Mouse (Mus musculus): ENCODE data around the gene Lax1. TPM values are rescaled to one million over a fixed set of nuclear protein-coding genes. Genes with fewer than 3 reads are reported as not detected.
"Not testable (repeated sequence)": the region's sequence is repeated elsewhere in the genome, so short reads cannot be mapped to it uniquely, and the experiment has no call there.

Gene Lax1
- total RNA-seq (2021), result under 1 TPM in 1 of 2 experiments, not detected in 1; 0.16 TPM

DNA sequence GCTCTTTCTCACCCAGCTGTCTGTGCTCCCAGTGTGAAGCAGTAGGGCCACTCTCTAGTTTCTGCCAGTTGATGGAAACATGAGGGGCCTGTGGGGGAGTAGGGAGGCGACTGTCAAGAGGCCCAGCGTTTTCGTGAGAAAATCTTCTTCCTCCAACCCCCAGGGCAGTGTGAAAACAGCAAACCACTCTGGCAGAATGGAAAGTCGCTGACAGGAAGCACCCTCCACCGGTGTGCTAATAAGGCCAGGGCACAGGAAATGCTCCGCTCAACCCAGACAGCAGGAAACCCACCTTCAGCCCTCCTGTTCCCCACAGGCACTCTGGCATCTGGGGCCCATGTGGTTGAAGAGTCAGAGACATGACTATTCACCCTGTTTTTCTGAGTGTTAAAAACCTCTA, at the start of gene Lax1:
Lax1 (minus strand) TSS at position 212 of the 400 bp plus-strand sequence.
- DNase-seq (ENCODE audit: extremely low spot score in 1 of 2, low spot score in 1 of 2), result no peak

GRCm38 (mm10) chr1:133736664-133737063, 46.8 kb upstream of the Lax1 start:
- no peak for DNase-seq (ENCODE audit: extremely low spot score in 1 of 2, low spot score in 1 of 2)

DNA sequence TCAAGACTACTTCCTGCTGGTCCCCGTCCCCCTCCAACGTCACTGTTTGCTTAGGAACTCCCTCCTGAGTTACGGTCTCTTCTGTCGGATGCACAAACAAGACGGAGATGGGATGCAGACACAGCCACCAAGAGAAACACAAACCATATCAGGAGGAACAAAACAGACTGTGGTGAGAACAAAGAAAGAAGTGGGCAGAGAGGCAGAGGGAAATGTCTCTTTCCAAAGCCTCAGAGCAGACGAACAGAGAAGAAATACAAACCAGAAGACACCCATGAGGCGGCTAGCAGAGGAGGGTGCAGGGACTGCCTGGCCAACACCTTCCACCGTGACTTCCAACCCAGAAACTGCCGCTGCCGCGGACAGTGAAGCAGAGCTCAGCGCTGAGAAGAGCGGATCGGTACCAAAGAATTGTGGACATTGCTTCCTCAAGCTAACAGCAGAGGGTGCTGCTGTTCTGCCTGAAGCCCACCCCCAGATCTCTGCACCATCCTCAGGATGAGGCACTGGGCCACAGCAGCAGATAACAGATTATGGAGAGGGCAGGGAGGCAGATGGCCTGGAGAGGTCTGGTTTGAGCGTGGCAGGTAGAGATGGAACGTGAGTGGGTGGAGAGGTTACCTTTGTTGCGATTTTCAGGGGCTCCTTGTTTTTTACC, 46.2 kb upstream of the Lax1 start:
- DNase-seq (ENCODE audit: extremely low spot score in 1 of 2, low spot score in 1 of 2), result peak; percentile 56 to 69

- no peak for DNase-seq (ENCODE audit: extremely low spot score in 1 of 2, low spot score in 1 of 2)
Measured at GRCm38 (mm10) chr1:133732814-133733213, 42.9 kb upstream of the Lax1 start.

GRCm38 (mm10) chr1:133728339-133728738, 38.4 kb upstream of the Lax1 start:
- no peak for DNase-seq (ENCODE audit: extremely low spot score in 1 of 2, low spot score in 1 of 2)

DNA sequence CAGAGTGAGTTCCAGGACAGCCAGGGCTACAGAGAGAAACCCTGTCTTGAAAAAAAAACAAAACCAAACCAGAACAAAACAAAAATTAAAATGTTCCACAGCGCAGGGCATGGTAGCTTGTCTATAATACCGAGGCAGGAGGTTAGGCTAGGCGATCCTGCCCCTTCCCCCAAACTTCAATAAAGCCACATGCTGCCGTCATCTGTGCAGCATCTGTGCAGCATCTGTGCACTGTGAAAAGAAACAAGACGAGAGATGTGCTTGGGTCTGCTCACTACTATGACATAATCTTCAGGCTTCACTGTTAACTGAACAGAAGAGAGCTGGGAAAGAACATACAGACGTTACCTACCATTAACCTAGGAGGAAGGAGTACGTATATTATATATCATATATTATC, 30.4 kb upstream of the Lax1 start:
- DNase-seq (ENCODE audit: extremely low spot score in 1 of 2, low spot score in 1 of 2), result no peak

DNA sequence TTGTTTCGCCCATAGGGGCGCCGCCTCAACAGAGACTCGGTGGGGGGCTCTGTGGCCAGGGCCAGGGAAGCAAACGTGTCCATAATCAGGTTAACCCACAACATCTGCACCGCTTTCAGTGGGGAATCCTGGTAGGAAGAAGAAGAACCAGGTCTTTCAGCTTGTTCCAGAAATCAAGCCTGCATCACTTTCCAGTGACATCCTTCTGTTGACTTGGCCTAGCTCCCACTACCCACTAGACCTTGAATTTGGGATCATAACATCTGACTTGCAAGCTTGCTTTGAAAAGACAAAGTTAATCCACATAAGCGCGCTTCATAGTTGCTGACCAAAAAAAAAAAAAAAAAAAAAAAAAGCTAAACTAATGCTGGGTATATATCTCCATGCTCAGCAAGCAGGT, 28.9 kb upstream of the Lax1 start:
- no peak for DNase-seq (ENCODE audit: extremely low spot score in 1 of 2, low spot score in 1 of 2)

- DNase-seq (ENCODE audit: extremely low spot score in 1 of 2, low spot score in 1 of 2), result no peak
Measured at GRCm38 (mm10) chr1:133718296-133718695, 28.4 kb upstream of the Lax1 start.

DNA sequence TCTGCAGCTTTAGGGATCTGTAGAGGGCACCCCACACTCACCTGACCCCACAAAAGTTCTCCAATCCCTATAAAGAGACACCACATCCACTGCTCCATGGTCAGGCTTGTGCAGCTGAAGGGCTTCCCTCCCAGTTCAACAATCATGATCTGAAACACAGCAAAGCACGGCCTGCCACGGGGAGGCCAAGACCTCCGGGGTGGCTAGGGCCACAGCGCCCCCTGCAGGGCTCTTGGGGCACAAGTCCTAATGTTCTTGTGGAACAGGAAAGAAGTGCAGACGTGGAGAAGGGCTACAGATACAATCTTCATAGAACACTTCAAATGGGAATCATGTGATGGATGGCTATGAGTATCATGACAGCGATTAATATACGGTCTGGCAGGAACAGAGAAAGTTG, 26.6 kb upstream of the Lax1 start:
- peak in 1 of 2 experiments; percentile 23 for DNase-seq (ENCODE audit: extremely low spot score in 1 of 2, low spot score in 1 of 2)

DNA sequence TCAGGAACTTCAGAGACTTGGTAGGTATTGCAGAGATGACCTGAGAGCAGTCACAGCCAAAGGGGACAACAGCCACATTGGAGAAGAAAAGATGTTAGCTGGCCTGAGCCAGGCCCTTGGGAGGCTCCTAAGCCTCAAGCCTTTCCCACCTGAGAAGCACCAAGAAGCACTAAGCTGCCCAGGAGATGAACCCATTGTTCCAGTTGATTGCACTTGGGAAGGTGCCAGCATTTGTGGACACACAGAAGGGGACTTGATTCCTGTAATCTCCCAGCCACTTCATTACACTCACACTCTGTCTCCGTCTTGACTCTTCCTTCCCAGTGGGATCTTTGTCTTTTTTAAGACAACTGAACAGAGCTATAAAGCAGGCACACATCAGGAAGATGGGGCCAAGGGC, 25.3 kb upstream of the Lax1 start:
- DNase-seq (ENCODE audit: extremely low spot score in 1 of 2, low spot score in 1 of 2), result no peak

GRCm38 (mm10) chr1:133713009-133713370, 23.1 kb upstream of the Lax1 start:
- no peak for DNase-seq (ENCODE audit: extremely low spot score in 1 of 2, low spot score in 1 of 2)

DNA sequence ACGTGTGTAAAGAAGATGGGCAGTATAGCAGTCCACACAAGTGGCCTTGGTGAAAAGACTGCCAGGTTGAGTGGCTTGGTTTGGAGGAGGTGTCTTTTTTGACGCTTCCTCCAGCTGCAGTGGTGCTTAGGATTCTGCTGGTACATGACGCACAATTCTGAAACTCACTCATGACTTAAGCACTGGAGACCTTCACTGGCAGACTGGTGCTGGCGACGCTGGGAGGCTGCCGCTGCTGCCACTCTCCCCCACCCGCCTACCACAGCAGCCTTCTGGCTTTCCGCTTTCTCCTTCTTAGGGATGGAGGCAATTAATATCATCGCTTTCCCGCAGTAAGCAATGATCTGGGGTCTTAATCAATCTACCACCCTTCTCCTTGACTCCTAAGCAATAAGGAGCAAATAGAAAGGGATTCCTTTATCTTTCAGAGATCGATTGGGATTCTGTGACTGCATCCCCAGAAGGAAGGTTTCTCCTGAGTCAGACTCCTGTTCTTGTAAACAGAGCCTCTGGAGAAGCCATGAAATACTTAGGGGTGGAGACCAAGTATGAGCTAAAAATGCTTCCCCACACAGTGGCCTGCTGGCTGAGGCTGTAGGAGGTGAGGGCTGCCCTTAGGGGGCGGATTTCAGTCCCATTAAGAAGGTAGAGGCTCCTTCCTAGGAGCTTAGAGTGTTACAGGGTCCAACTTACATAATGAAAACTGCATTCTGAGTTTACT, 22.5 kb upstream of the Lax1 start:
- no peak for DNase-seq (ENCODE audit: extremely low spot score in 1 of 2, low spot score in 1 of 2)

DNA sequence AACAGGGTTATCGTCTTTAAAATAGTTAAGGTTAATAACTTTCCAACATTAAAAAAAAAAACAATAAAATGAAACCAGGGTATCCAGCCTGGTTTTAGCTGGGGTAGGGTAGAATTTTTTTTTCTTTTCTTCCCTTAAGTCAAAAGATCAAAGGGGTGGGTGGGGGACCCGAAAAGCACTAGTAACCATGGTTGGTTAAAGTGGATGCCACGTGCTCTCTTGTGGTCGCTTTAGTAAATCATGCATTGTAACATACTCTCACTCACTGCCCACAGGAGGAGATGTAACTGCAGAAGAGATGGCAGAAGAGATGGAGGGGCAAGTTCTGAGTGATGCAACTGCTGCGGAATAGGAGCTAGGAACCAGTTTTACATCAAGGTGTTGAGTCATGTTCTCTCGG, 21.5 kb upstream of the Lax1 start:
- DNase-seq (ENCODE audit: extremely low spot score in 1 of 2, low spot score in 1 of 2), result no peak

- no peak for DNase-seq (ENCODE audit: extremely low spot score in 1 of 2, low spot score in 1 of 2)
Measured at GRCm38 (mm10) chr1:133710895-133711294, 21.0 kb upstream of the Lax1 start.

DNA sequence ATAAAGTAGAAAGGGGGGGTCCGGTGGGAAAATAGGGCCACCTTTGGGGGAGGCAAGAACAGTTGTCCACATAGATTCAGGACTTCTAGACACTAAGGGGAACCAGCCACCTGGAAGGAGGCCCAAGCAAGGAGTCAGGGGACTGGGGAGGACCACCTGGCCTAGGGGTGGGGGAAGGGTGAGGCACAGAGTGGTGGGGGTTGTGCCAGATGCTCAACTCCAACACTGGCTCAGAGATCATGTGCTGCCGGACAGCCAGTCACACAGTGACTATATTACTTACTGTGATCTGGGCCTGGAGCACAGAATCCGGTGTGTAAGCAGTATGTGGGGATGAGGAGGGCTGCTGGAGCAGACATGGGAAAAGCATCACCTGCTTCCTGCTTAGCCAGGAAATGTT, 19.4 kb upstream of the Lax1 start:
- no peak for DNase-seq (ENCODE audit: extremely low spot score in 1 of 2, low spot score in 1 of 2)

DNA sequence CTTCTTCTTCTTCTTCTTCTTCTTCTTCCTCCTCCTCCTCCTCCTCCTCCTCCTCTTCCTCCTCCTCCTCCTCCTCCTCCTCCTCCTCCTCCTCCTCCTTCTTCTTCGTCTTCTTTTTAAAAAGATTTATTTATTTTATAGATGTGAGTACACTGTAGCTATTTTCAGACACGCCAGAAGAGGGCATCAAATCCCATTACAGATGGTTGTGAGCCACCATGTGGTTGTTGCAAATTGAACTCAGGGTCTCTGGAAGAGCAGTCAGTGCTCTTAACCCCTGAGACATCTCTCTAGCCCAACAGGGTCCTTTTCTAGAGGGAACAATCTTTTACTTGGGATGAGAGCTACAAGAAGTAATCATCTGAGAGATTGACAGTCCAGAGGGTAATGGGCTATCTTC, 11.9 kb upstream of the Lax1 start:
- DNase-seq (ENCODE audit: extremely low spot score in 1 of 2, low spot score in 1 of 2), result not testable (repeated sequence)

DNA sequence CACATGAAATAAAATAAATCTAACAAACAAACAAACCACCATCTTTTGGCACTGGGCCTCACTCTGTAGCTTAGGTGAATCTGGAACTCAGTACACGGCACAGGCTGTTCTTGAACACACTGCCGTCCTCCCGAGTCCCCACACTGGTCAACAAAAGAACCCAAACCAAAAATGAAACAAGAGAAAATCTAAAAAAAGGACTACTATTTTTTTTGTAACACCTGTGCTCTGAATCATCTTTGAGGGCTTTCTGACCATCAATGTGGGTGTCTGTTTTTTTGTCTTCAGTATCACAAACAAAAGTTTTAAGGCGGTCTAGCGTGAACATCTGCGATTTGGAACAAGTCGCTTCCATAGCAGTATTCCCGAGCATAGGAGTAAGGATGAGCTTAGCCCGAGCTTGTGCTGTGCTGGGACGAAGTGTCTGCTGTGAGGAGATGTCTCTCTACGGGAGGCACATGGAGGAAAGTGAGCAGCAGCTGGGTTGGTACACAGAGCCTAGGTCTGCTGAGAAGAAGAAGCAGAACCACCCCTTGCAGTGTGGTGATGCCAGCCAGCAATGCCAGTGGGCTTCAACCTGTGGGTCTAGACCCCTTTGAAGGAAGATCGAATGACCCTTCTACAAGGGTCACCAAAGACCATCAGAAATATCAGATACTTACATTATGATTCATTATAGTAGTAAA, 8.2 kb upstream of the Lax1 start:
- no peak for DNase-seq (ENCODE audit: extremely low spot score in 1 of 2, low spot score in 1 of 2)

GRCm38 (mm10) chr1:133695901-133696300, 6.0 kb upstream of the Lax1 start:
- no peak for DNase-seq (ENCODE audit: extremely low spot score in 1 of 2, low spot score in 1 of 2)

- no peak for DNase-seq (ENCODE audit: extremely low spot score in 1 of 2, low spot score in 1 of 2)
Measured at GRCm38 (mm10) chr1:133694876-133695275, 5.0 kb upstream of the Lax1 start.

- no peak for DNase-seq (ENCODE audit: extremely low spot score in 1 of 2, low spot score in 1 of 2)
Measured at GRCm38 (mm10) chr1:133694301-133694700, 4.4 kb upstream of the Lax1 start.

DNA sequence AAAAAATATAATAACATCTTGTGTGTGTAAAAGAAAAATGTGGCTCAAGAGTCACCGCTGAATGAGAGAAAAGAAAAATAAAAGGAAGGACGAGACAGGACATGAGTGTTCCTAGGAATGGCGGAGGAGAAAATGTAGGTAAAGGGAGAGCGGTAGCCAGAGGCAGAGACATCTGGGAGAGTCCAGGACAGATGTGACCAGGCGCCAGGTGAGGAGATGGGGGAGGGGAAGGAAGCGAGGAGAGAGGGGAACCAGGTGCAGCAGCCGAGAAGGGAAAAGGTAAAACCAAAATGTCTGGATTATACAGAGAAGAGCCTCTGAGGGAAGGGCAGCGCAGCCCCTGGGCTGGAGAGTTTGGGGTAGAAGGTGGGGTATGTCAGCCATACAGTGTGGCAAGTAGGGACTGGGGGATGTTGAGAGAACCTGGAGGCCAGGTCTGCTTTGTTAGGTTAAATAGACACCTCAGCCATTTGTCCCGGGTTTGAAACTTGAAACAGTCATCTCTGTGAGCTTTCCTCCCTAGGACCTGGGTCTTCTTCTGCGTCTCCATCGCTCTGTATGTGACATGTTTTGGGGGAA, 3.7 kb upstream of the Lax1 start:
- DNase-seq (ENCODE audit: extremely low spot score in 1 of 2, low spot score in 1 of 2), result no peak
